Mouse (Mus musculus) naive thymus-derived CD4-positive, alpha-beta T cell, adult 5 months (primary cell): ENCODE results near the gene Rpl27. TPM values are rescaled to one million over a fixed set of nuclear protein-coding genes. Genes with fewer than 3 reads are reported as not detected.

Source experiments
- polyA plus RNA-seq: library from polyadenylated mRNA; unstranded; fragments of 100-300 nt; shearing (Covaris generic); gene quantifications from one replicate; pipeline ENCODE4 v1.2.1, GENCODE M21; 2017

The Rpl27 gene
- polyA plus RNA-seq, result 269 TPM

GRCm38 (mm10) chr11:101442127-101442693, at the start of gene Rpl27:
Rpl27 (plus strand) TSS chr11:101442298.

GRCm38 (mm10) chr11:101417101-101417855, 24.8 kb upstream of the Rpl27 start, which contains the start of gene Aarsd1:
Aarsd1 (minus strand) TSS chr11:101417615.

GRCm38 (mm10) chr11:101424105-101424851, 17.8 kb upstream of the Rpl27 start, which contains the start of gene Gm27029:
Gm27029 (minus strand) TSS chr11:101424796.

DNA sequence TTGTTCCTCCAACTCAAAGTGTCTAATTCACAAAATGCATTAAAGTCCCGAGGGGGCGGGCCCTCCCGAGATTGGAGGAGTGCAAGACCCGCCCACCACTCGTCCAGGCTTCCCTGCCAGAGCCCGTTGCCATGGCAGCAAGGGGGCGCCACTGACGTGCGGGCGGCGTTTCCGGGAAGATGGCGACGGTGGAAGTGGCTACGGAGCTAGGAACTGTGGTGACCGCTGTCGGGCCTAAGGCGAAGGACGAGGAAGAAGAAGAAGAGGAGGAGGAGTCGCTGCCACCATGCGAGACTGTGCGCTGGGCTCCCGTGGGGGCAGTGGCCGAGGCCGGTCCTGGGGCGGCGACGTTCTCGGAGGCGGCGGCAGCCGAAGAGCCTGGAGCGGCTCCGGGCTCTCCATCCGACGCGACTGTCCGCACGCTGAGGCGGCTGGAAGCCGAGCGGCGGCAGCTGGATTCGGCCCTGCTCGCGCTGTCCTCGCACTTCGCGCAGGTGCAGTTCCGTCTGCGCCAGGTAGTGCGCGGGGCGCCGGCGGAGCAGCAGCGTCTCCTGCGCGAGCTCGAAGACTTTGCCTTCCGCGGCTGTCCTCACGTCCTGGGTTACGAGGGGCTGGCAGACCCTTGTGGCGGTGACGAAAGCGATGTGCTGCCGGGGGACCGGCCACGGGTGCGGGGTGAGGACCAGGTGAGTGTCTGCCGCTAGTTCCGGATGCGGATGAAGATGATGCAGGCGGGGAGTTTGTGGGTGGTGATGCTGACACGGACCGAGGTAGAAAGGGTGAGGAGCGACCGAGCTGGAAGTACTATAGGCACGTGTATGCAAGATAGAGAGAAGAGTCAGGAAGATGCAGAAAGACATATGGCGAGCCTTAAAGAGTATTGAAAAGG, 16.9 kb upstream of the Rpl27 start, which contains the start of the genes Rundc1 and Ptges3l:
Gene Rundc1 (plus strand): TSS at position 161 of the 889 bp plus-strand sequence.
Gene Ptges3l (minus strand): TSS at position 409 of the 889 bp plus-strand sequence.

DNA sequence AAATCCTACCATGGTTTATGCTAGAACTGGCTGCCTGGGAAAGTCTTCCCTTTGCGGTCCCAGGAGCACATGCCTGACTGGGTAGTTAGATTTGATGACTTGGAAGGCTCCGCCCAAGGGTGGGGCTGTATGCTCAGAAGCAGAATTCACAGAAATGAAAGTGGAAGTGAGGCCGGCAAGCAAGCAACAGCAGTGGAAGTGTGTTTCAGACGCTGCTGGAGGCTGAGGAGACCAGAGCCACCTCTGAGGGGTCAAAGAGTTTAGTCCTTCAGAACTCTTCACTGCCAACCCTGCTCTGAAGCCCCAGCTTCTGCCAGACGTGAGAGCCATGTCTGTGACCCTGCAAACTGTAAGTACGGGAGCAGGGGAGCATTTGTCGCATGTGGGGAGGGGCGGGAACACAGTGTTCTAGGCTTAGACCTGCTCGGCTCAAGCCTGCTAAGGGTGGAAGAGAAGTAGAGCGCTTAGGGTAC, 6.2 kb downstream of the Rpl27 start, which contains the start of gene Ifi35:
Gene Ifi35 (plus strand): TSS at position 134 of the 473 bp plus-strand sequence.

DNA sequence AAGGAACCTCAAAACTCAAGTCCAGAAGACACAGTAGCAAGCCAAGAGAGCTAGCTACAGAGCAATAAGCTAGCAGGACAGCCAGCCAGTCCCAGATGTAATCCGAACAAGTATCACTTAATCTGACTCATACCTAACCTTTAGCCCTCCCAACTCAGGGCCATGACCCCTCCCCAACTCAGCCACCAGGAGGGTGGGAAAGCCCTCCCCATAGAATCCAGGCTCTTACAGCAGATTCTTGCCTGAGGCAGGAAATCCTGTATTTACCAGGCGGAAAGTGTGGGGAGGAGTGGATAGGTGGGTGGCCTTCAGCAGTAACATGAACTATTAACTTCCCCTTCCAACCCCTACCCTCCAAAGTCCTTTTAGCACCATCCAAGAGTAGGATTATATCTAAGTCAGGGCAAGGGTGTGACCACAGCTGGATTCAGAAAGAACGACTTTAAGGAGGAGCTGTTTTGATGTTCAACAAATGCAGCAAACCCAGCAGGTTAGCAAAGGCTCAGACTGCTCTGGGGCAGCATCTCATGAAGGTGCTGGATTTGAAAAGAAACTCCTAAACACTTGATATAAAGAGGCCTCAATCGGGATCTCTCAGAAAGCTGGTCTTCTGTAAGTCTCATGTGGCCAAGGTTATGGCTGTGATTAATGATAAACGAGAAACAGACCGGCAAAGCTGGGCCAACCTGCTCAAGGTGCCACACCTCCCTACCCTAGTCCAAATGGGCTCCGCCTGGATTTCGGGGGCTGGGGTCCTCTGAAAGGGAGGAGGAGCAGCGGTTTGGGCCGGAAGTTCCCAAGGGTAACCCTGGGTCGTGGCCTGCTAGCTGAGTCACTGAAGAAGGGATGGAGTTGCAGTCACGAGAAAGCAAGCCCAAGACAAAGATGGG, 22.4 kb downstream of the Rpl27 start, which contains the start of gene Rnd2:
Gene Rnd2 (plus strand): TSS at position 789 of the 890 bp plus-strand sequence.

DNA sequence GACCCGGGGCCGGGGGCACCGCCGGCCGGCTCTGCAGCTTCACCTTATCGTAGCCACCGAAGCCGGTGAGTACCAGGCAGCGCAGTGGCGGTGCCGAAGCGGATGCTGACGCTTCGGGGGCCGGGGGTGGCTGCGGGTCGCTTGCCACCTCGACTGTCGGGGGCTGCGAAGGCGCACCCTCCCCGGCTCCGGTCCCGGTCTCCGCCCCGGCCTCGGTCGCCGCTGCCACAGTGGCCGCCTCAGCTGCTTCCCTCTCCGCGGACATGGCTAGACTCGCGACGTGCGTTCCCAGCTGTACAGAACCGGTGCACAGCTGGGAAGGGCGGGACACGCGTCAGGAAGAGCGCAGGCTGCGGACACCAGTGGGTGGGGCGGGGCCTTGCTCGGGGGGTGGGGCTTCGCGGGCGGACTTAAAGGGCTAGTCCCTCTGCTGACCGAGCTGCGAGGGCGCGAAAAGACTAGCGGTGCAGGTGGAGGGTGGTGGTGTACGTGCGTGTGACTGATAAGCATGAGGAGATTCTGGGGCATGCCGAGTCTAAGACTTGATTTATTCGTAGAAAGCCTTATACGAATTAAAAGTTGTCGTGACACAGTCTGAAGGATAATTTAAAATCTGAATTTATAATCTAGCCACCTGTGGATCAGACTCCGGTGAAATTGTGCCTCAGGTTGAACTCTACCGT, 23.9 kb downstream of the Rpl27 start, which contains the start of gene Vat1:
Gene Vat1 (minus strand): TSS at position 362 of the 683 bp plus-strand sequence.

Other genes starting within 250 kb of the Rpl27 start
- 83.6 TPM for gene Ezh1, start 215.8 kb upstream of the Rpl27 start, polyA plus RNA-seq
- gene Ramp2, start 196.3 kb upstream of the Rpl27 start, polyA plus RNA-seq, result not detected
- 83.2 TPM for gene Vps25, start 188.6 kb upstream of the Rpl27 start, polyA plus RNA-seq
- gene Wnk4, start 181.7 kb upstream of the Rpl27 start, polyA plus RNA-seq, result 5.3 TPM
- 0.36 TPM for gene Cntd1, start 163.3 kb upstream of the Rpl27 start, polyA plus RNA-seq
- 51.8 TPM for gene Coa3, start 163.2 kb upstream of the Rpl27 start, polyA plus RNA-seq
- gene Becn1, start 140.0 kb upstream of the Rpl27 start, polyA plus RNA-seq, result 208 TPM
- gene Psme3, start 126.1 kb upstream of the Rpl27 start, polyA plus RNA-seq, result 178 TPM
- gene Aoc2, start 117.2 kb upstream of the Rpl27 start, polyA plus RNA-seq, result 4.7 TPM
- not detected for gene Aoc3, start 111.7 kb upstream of the Rpl27 start, polyA plus RNA-seq
- gene G6pc, start 74.7 kb upstream of the Rpl27 start, polyA plus RNA-seq, result not detected
- gene Aarsd1, start 24.7 kb upstream of the Rpl27 start, polyA plus RNA-seq, result 27.6 TPM
- not detected for gene Gm27029, start 17.5 kb upstream of the Rpl27 start, polyA plus RNA-seq
- 29.5 TPM for gene Rundc1, start 17.2 kb upstream of the Rpl27 start, polyA plus RNA-seq
- gene Ptges3l, start 17.0 kb upstream of the Rpl27 start, polyA plus RNA-seq, result 3.8 TPM
- 128 TPM for gene Ifi35, start 6.1 kb downstream of the Rpl27 start, polyA plus RNA-seq
- 0.25 TPM for gene Rnd2, start 22.7 kb downstream of the Rpl27 start, polyA plus RNA-seq
- gene Vat1, start 23.9 kb downstream of the Rpl27 start, polyA plus RNA-seq, result 0.36 TPM
- gene Brca1, start 109.7 kb downstream of the Rpl27 start, polyA plus RNA-seq, result 4.3 TPM
- gene Nbr1, start 109.9 kb downstream of the Rpl27 start, polyA plus RNA-seq, result 127 TPM
- 2.2 TPM for gene Tmem106a, start 139.9 kb downstream of the Rpl27 start, polyA plus RNA-seq
- gene Gm11634, start 157.0 kb downstream of the Rpl27 start, polyA plus RNA-seq, result not detected
- gene Rdm1, start 184.9 kb downstream of the Rpl27 start, polyA plus RNA-seq, result 30.2 TPM
- gene Arl4d, start 223.2 kb downstream of the Rpl27 start, polyA plus RNA-seq, result 1.8 TPM